Mouse (Mus musculus): ENCODE measurements at regions not wholly inside any gene's neighbourhood (a gene's known extent, or its start where the extent isn't known, plus 50 kb on each side); places are given as distances from the start of the nearest gene placed in this dataset.

GRCm38 (mm10) chr16:23672375-23672774, 151.8 kb upstream of the Masp1 start:
- no peak for DNase-seq (ENCODE audit: low read depth)

- no peak for DNase-seq (ENCODE audit: low read depth)
Measured at GRCm38 (mm10) chr16:23670161-23670560, 149.5 kb upstream of the Masp1 start.

GRCm38 (mm10) chr16:23669651-23670050, 149.0 kb upstream of the Masp1 start:
- DNase-seq (ENCODE audit: low read depth) = no peak
